Mouse (Mus musculus) testis, adult 2 months (tissue): ENCODE measurements at regions not wholly inside any gene's neighbourhood (a gene's known extent, or its start where the extent isn't known, plus 50 kb on each side); places are given as distances from the start of the nearest gene placed in this dataset.
A peak's percentile ranks its signal among the peaks of the same experiment; 100 is the strongest.
"Not testable (repeated sequence)": the region's sequence is repeated elsewhere in the genome, so short reads cannot be mapped to it uniquely, and the experiment has no call there.

Source experiments
- H3K27ac ChIP-seq: fragments of 200-500 bp; 2 replicates; pipeline ENCODE4 v1.5.1; 2012; ENCODE audit warnings: low read depth, low read length; ENCODE audit not compliant: control insufficient read depth, insufficient read depth
- H3K27me3 ChIP-seq: fragments of 200-500 bp; 2 replicates; pipeline ENCODE4 v1.6.1; 2012; ENCODE audit warnings: mild to moderate bottlenecking, low read length, moderate library complexity; ENCODE audit not compliant: control insufficient read depth, insufficient read depth
- H3K36me3 ChIP-seq: fragments of 200-500 bp; 2 replicates; pipeline ENCODE4 v1.6.1; 2012; ENCODE audit warnings: mild to moderate bottlenecking, low read length; ENCODE audit not compliant: control insufficient read depth, insufficient read depth
- H3K4me1 ChIP-seq: fragments of 200-500 bp; 2 replicates; pipeline ENCODE4 v1.6.1; 2012; ENCODE audit warnings: low read length; ENCODE audit not compliant: control insufficient read depth, insufficient read depth
- H3K4me3 ChIP-seq: fragments of 200-500 bp; 2 replicates; pipeline ENCODE4 v1.5.1; 2012; ENCODE audit warnings: low read depth, mild to moderate bottlenecking, low read length, moderate library complexity, mixed read lengths; ENCODE audit not compliant: control insufficient read depth
- CTCF ChIP-seq: fragments of 200-500 bp; IDR thresholded peaks from 2 replicates; pipeline ENCODE4 v1.5.1; 2012; ENCODE audit warnings: low read depth, mild to moderate bottlenecking, inconsistent platforms, low read length, moderate library complexity; ENCODE audit not compliant: control insufficient read depth, insufficient read depth, insufficient replicate concordance
- POLR2A ChIP-seq: fragments of 200-500 bp; IDR thresholded peaks from 2 replicates; pipeline ENCODE4 v1.6.1; 2012; ENCODE audit warnings: low read depth, mild to moderate bottlenecking, inconsistent platforms, low read length, moderate library complexity; ENCODE audit not compliant: control insufficient read depth

GRCm38 (mm10) chr8:86234696-86235095, 345.8 kb downstream of the Abcc12 start:
- Histone ChIP-seq H3K4me3 (no peak overlapping the region), H3K36me3 (no peaks in the 10 kb centered on the region), H3K27me3 (no peaks in the 10 kb centered on the region), H3K4me1 (no peaks in the 10 kb centered on the region), H3K27ac (no peak overlapping the region)
- no peak for TF ChIP-seq POLR2A
- TF ChIP-seq CTCF = no peak

GRCm38 (mm10) chr8:86231994-86232393, 348.5 kb downstream of the Abcc12 start:
- H3K27ac ChIP-seq, H3K36me3 ChIP-seq: not testable (repeated sequence)
- TF ChIP-seq CTCF = peak; percentile 15; the same call in 1 of the 2 replicates

GRCm38 (mm10) chr8:86224851-86225250, 355.6 kb downstream of the Abcc12 start:
- Histone ChIP-seq H3K4me3 (no peak overlapping the region), H3K27ac (no peak overlapping the region), H3K4me1 (no peaks in the 10 kb centered on the region), H3K27me3 (no peaks in the 10 kb centered on the region), H3K36me3 (no peaks in the 10 kb centered on the region)
- TF ChIP-seq CTCF (no peak), POLR2A (no peak)

More at GRCm38 (mm10) chr8:86231994-86232393, 348.5 kb downstream of the Abcc12 start:
- not testable (repeated sequence) for H3K27me3 ChIP-seq, H3K4me3 ChIP-seq, H3K4me1 ChIP-seq

DNA sequence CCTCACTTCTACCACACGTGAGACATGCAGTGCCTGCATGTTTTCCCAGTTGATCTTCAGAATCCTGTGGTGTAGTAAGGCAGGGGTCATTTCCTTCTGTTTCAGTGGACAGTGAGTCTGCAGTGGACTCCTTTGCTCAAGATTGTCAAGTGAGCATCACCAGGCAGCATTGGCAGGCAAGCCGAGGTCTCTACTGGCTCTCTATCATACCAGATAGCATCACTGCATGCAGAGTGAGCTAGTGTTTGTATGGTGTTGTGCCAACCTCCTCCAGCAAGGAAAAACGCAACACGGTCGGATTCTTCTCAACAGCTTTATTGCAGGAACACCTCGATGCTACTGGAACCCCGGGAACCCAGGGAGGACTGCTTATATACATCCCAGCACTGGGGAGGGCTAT, 357.8 kb downstream of the Abcc12 start:
- Histone ChIP-seq H3K36me3 (no peaks in the 10 kb centered on the region), H3K4me1 (no peaks in the 10 kb centered on the region), H3K27me3 (no peaks in the 10 kb centered on the region), H3K4me3 (no peak overlapping the region), H3K27ac (no peak overlapping the region)
- TF ChIP-seq CTCF (no peak), POLR2A (no peak)

GRCm38 (mm10) chr8:86222228-86222627, 358.3 kb downstream of the Abcc12 start:
- TF ChIP-seq POLR2A (no peak), CTCF (no peak)
- Histone ChIP-seq H3K4me3 (no peak overlapping the region), H3K36me3 (no peaks in the 10 kb centered on the region), H3K4me1 (no peaks in the 10 kb centered on the region), H3K27ac (no peak overlapping the region), H3K27me3 (no peaks in the 10 kb centered on the region)

DNA sequence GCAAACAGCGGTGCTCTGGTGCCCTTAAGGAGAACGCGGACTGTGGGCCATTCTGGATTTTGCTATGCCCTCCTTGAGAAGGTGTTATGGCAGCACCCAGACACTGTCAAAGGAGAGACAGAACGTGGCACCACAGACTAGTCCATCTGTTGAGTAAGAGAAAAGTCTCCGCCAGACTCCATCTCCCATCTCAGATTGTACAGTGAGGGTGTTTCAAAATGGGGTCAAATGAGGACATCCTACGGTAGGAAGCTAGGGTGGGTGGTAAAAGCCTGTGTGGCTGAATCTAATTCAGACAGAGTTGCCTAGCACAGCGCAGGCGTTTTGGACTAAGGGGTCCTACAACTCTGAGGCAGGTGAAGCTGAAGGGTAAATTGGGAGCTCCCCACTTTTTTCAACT, 366.1 kb downstream of the Abcc12 start:
- Histone ChIP-seq H3K4me3 (no peak overlapping the region), H3K36me3 (no peaks in the 10 kb centered on the region), H3K27me3 (no peaks in the 10 kb centered on the region), H3K4me1 (peaks cover 7% of the 10 kb centered on the region; the same call in 1 of the 2 replicates), H3K27ac (no peak overlapping the region)
- TF ChIP-seq POLR2A (no peak), CTCF (no peak)

DNA sequence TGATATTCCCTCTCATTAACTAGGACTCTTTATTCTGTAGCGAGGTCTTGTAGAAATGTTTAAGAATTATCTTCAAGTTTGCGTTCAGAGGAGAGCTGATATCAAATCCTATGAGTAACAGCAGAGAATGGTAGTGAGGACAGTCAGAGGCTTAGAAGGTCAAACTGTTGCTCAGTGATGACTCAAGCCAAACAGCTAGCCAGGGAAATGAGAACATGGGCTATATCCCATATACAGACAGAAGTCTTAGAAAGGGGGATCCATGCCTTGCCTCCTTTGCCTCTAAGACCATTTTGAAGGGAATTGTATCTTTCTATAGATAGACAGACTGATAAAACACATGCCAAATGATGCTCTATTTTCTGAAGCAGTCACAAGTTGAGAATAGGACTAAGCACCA, 368.0 kb downstream of the Abcc12 start:
- Histone ChIP-seq H3K4me1 (peaks cover 7% of the 10 kb centered on the region; the same call in 1 of the 2 replicates), H3K36me3 (no peaks in the 10 kb centered on the region), H3K27me3 (no peaks in the 10 kb centered on the region), H3K4me3 (no peak overlapping the region), H3K27ac (no peak overlapping the region)
- TF ChIP-seq CTCF (no peak), POLR2A (no peak)

DNA sequence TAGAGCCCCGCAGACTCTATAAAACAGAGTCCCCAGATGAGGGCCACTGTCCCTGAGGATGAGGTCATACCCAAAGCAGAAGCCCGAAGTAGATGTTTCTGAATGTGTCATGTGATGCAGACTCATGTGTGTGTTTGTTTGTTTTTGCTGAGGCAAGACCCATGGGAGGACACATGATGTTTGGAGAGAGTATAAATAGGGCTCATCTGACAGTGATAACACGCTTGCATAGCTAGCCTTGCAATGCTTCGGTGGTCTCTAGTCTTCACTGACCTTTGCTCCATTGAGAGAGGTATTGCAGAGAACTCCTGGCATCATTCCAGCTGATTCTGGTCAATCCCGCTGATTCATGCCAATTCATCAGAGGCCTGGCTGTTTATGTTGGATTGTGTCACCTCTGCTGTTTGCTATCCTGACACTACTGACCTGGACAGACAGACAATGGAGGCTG, 368.1 kb downstream of the Phkb start:
- Histone ChIP-seq H3K4me1 (peaks cover 4% of the 10 kb centered on the region; the same call in 1 of the 2 replicates), H3K4me3 (no peak overlapping the region), H3K27me3 (no peaks in the 10 kb centered on the region), H3K27ac (no peak overlapping the region), H3K36me3 (no peaks in the 10 kb centered on the region)
- TF ChIP-seq CTCF (no peak), POLR2A (no peak)
